Mouse (Mus musculus) embryonic facial prominence, embryonic 10.5 days (tissue): Measurements from ENCODE around the gene Tspan14. TPM values are rescaled to one million over a fixed set of nuclear protein-coding genes. Genes with fewer than 3 reads are reported as not detected.

ENCODE experiments used
- DNase-seq: peaks from one replicate; pipeline ENCODE4 v3.0.0-alpha.2; 2017; ENCODE audit warnings: low spot score
- H3K27ac ChIP-seq: fragments of 300-500 bp; sonication (generic); replicated peaks from 2 replicates; pipeline ENCODE4 v1.5.1; 2016; ENCODE audit warnings: mild to moderate bottlenecking
- H3K27me3 ChIP-seq: fragments of 300-500 bp; sonication (generic); replicated peaks from 2 replicates; pipeline ENCODE4 v1.6.1; 2016; ENCODE audit warnings: low read depth, mild to moderate bottlenecking; ENCODE audit not compliant: poor library complexity, severe bottlenecking
- H3K36me3 ChIP-seq: fragments of 300-500 bp; sonication (generic); replicated peaks from 2 replicates; pipeline ENCODE4 v1.6.1; 2016; ENCODE audit warnings: mild to moderate bottlenecking, moderate library complexity
- H3K4me1 ChIP-seq: fragments of 300-500 bp; sonication (generic); 2 replicates; pipeline ENCODE4 v1.6.1; 2016
- H3K4me3 ChIP-seq: fragments of 300-500 bp; sonication (generic); 2 replicates; pipeline ENCODE4 v1.5.1; 2016; ENCODE audit warnings: mild to moderate bottlenecking, moderate library complexity
- H3K9me3 ChIP-seq: fragments of 300-500 bp; sonication (generic); 2 replicates; pipeline ENCODE4 v1.6.1; 2016; ENCODE audit warnings: mild to moderate bottlenecking
- WGBS: fragments of 180-500 bp; shearing (Covaris S2); methylation state at CpG from one replicate; pipeline ENCODE4 v1.1.7; 2016; 5-methylcytosine and 5-hydroxymethylcytosine counted together
- polyA plus RNA-seq: library from polyadenylated mRNA; unstranded; fragments of >200 nt; fragmentation: Nextera tagmentation; extraction: Ambion mirVana; gene quantifications from 2 replicates; pipeline ENCODE4 v1.2.1, GENCODE M21; 2016

Tspan14 gene
- polyA plus RNA-seq, 1 experiment from 2014 or later: 88.1 TPM

GRCm38 (mm10) chr14:40902307-40903055 is 64.1 kb downstream of the Tspan14 start:
- 72% methylated on average over 12 of the region's 12 CpGs for WGBS
- H3K27me3 ChIP-seq: no peaks in the 10 kb centered on the region
- no peak overlapping the region for H3K4me3 ChIP-seq

GRCm38 (mm10) chr14:40900267-40900666 is 66.3 kb downstream of the Tspan14 start:
- Histone ChIP-seq H3K9me3 (no peaks in the 10 kb centered on the region), H3K27me3 (no peaks in the 10 kb centered on the region), H3K4me1 (peaks cover 36% of the 10 kb centered on the region), H3K27ac (no peak overlapping the region), H3K4me3 (no peak overlapping the region), H3K36me3 (peaks cover 6% of the 10 kb centered on the region)
- DNase-seq: no peak
- 71% methylated on average over 2 of the region's 2 CpGs for WGBS

More at GRCm38 (mm10) chr14:40902307-40903055, 64.1 kb downstream of the Tspan14 start:
- no peak for DNase-seq
- Histone ChIP-seq H3K9me3 (no peaks in the 10 kb centered on the region), H3K27ac (no peak overlapping the region), H3K36me3 (peaks cover 27% of the 10 kb centered on the region), H3K4me1 (peaks cover 36% of the 10 kb centered on the region)

GRCm38 (mm10) chr14:40897916-40898315 is 68.7 kb downstream of the Tspan14 start:
- no peaks in the 10 kb centered on the region for H3K9me3 ChIP-seq
- H3K4me1 ChIP-seq: peaks cover 35% of the 10 kb centered on the region
- no peaks in the 10 kb centered on the region for H3K36me3 ChIP-seq
- H3K27ac ChIP-seq: no peak overlapping the region
- DNase-seq: no peak
- H3K27me3 ChIP-seq: no peaks in the 10 kb centered on the region
- WGBS: 88% methylated on average over 3 of the region's 3 CpGs
- no peak overlapping the region for H3K4me3 ChIP-seq

GRCm38 (mm10) chr14:40895681-40896080 is 70.9 kb downstream of the Tspan14 start:
- 77% methylated on average over 8 of the region's 8 CpGs for WGBS
- no peaks in the 10 kb centered on the region for H3K36me3 ChIP-seq
- H3K27me3 ChIP-seq: no peaks in the 10 kb centered on the region
- H3K27ac ChIP-seq: no peak overlapping the region
- no peaks in the 10 kb centered on the region for H3K9me3 ChIP-seq
- H3K4me1 ChIP-seq: peaks cover 30% of the 10 kb centered on the region
- no peak overlapping the region for H3K4me3 ChIP-seq
- no peak for DNase-seq

GRCm38 (mm10) chr14:40894576-40895247 is 71.9 kb downstream of the Tspan14 start:
- H3K9me3 ChIP-seq: no peaks in the 10 kb centered on the region
- H3K27ac ChIP-seq: no peak overlapping the region
- H3K36me3 ChIP-seq: no peaks in the 10 kb centered on the region
- H3K4me1 ChIP-seq: peaks cover 25% of the 10 kb centered on the region
- WGBS: 13% methylated on average over 23 of the region's 23 CpGs
- DNase-seq: peak; percentile 88
- peak overlapping the region; percentile 42 for H3K4me3 ChIP-seq
- no peaks in the 10 kb centered on the region for H3K27me3 ChIP-seq

- Histone ChIP-seq H3K4me3 (no peak overlapping the region), H3K9me3 (no peaks in the 10 kb centered on the region), H3K36me3 (no peaks in the 10 kb centered on the region), H3K27ac (no peak overlapping the region), H3K27me3 (no peaks in the 10 kb centered on the region), H3K4me1 (peaks cover 25% of the 10 kb centered on the region)
- 48% methylated on average over 8 of the region's 8 CpGs for WGBS
- DNase-seq: peak; percentile 31
These were observed 72.7 kb downstream of the Tspan14 start for GRCm38 (mm10) chr14:40893884-40894283.

GRCm38 (mm10) chr14:40893196-40893595 is 73.4 kb downstream of the Tspan14 start, which contains the start of gene Sh2d4b:
TSS of gene Sh2d4b (minus strand) at chr14:40893266.
- 69% methylated on average over 3 of the region's 3 CpGs for WGBS
- Histone ChIP-seq H3K4me1 (peaks cover 25% of the 10 kb centered on the region), H3K27ac (no peak within 1 kb of the TSS), H3K27me3 (no peaks in the 10 kb centered on the region), H3K36me3 (no peaks in the 10 kb centered on the region), H3K4me3 (no peak within 1 kb of the TSS), H3K9me3 (no peaks in the 10 kb centered on the region)
- DNase-seq: no peak

- Histone ChIP-seq H3K36me3 (no peaks in the 10 kb centered on the region), H3K27ac (no peak overlapping the region), H3K27me3 (no peaks in the 10 kb centered on the region), H3K4me3 (no peak overlapping the region), H3K9me3 (no peaks in the 10 kb centered on the region), H3K4me1 (peaks cover 25% of the 10 kb centered on the region)
- 72% methylated on average over 7 of the region's 7 CpGs for WGBS
- no peak for DNase-seq
These were observed 74.2 kb downstream of the Tspan14 start for GRCm38 (mm10) chr14:40892326-40892825.

GRCm38 (mm10) chr14:40891506-40891905 is 75.1 kb downstream of the Tspan14 start:
- WGBS: 96% methylated on average over 4 of the region's 4 CpGs
- no peak overlapping the region for H3K4me3 ChIP-seq
- no peaks in the 10 kb centered on the region for H3K9me3 ChIP-seq
- H3K27me3 ChIP-seq: no peaks in the 10 kb centered on the region
- H3K36me3 ChIP-seq: no peaks in the 10 kb centered on the region
- DNase-seq: no peak
- no peak overlapping the region for H3K27ac ChIP-seq
- H3K4me1 ChIP-seq: peaks cover 25% of the 10 kb centered on the region

- DNase-seq: no peak
These were observed 76.9 kb downstream of the Tspan14 start for GRCm38 (mm10) chr14:40889704-40890103.

GRCm38 (mm10) chr14:40889181-40889580 is 77.4 kb downstream of the Tspan14 start:
- H3K4me1 ChIP-seq: peaks cover 26% of the 10 kb centered on the region
- no peaks in the 10 kb centered on the region for H3K27me3 ChIP-seq
- no peak for DNase-seq
- H3K27ac ChIP-seq: no peak overlapping the region
- H3K4me3 ChIP-seq: no peak overlapping the region
- no peaks in the 10 kb centered on the region for H3K36me3 ChIP-seq
- no peaks in the 10 kb centered on the region for H3K9me3 ChIP-seq
- WGBS: 90% methylated on average over 2 of the region's 2 CpGs

More at GRCm38 (mm10) chr14:40889704-40890103, 76.9 kb downstream of the Tspan14 start:
- H3K4me3 ChIP-seq: no peak overlapping the region
- WGBS: 75% methylated on average over 4 of the region's 4 CpGs
- no peaks in the 10 kb centered on the region for H3K36me3 ChIP-seq
- no peaks in the 10 kb centered on the region for H3K9me3 ChIP-seq
- H3K4me1 ChIP-seq: peaks cover 30% of the 10 kb centered on the region
- no peaks in the 10 kb centered on the region for H3K27me3 ChIP-seq
- no peak overlapping the region for H3K27ac ChIP-seq

GRCm38 (mm10) chr14:40886428-40887202 is 80.0 kb downstream of the Tspan14 start:
- 84% methylated on average over 6 of the region's 6 CpGs for WGBS
- no peak for DNase-seq
- Histone ChIP-seq H3K27me3 (no peaks in the 10 kb centered on the region), H3K9me3 (no peaks in the 10 kb centered on the region), H3K4me3 (no peak overlapping the region), H3K27ac (no peak overlapping the region), H3K4me1 (peaks cover 8% of the 10 kb centered on the region), H3K36me3 (no peaks in the 10 kb centered on the region)
